Mouse (Mus musculus) ES-E14 (cell line): ENCODE results near the gene Ablim1. TPM values are rescaled to one million over a fixed set of nuclear protein-coding genes. Genes with fewer than 3 reads are reported as not detected.
A peak's percentile ranks its signal among the peaks of the same experiment; 100 is the strongest.

Experiments used
- DNase-seq: peaks from one replicate; pipeline ENCODE4 v3.0.0-alpha.2; 2013; ENCODE audit warnings: low read depth, low spot score
- H3K27ac ChIP-seq: 2 replicates; pipeline ENCODE4 v1.5.1; 2012; ENCODE audit warnings: low read depth, mild to moderate bottlenecking, low read length, moderate library complexity, mixed read lengths; ENCODE audit not compliant: poor library complexity, insufficient read depth, severe bottlenecking
- H3K36me3 ChIP-seq: 2 replicates; pipeline ENCODE4 v1.6.1; 2012; ENCODE audit warnings: mild to moderate bottlenecking, low read length, moderate library complexity, mixed read lengths; ENCODE audit not compliant: control insufficient read depth, poor library complexity, insufficient read depth, severe bottlenecking
- H3K4me1 ChIP-seq, 2 experiments: fragments of 150-350 bp in 1 of 2; sonication (generic) in 1 of 2; 2 replicates each; pipeline ENCODE4 v1.6.1; 2012; ENCODE audit warnings: low read length in 2 of 2, mild to moderate bottlenecking in 1 of 2, mixed read lengths in 1 of 2; ENCODE audit not compliant: control insufficient read depth in 2 of 2, insufficient read depth in 2 of 2, poor library complexity in 1 of 2
- H3K4me3 ChIP-seq, 2 experiments: fragments of 150-350 bp in 1 of 2; sonication (generic) in 1 of 2; 2 replicates each; pipeline ENCODE4 v1.5.1; 2012; ENCODE audit warnings: low read length in 2 of 2, low read depth in 1 of 2, mild to moderate bottlenecking in 1 of 2, mixed read lengths in 1 of 2; ENCODE audit not compliant: insufficient read depth in 1 of 2, poor library complexity in 1 of 2, severe bottlenecking in 1 of 2
- H3K9ac ChIP-seq: 2 replicates; pipeline ENCODE4 v1.6.1; 2012; ENCODE audit warnings: low read depth, mild to moderate bottlenecking, low read length, mixed read lengths; ENCODE audit not compliant: poor library complexity, insufficient read depth, severe bottlenecking
- H3K9me3 ChIP-seq: fragments of 150-350 bp; sonication (generic); 2 replicates; pipeline ENCODE4 v1.6.1; 2012; ENCODE audit warnings: low read depth, mild to moderate bottlenecking, low read length; ENCODE audit not compliant: control insufficient read depth, insufficient read depth
- CHD2 ChIP-seq: IDR thresholded peaks from 2 replicates; pipeline ENCODE4 v1.6.1; 2014; ENCODE audit warnings: mild to moderate bottlenecking, low read depth, low read length, inconsistent platforms
- HCFC1 ChIP-seq: IDR thresholded peaks from 2 replicates; pipeline ENCODE4 v1.6.1; 2012; ENCODE audit warnings: low read length, inconsistent platforms, borderline replicate concordance; ENCODE audit not compliant: insufficient read depth
- MAFK ChIP-seq: IDR thresholded peaks from 2 replicates; pipeline ENCODE4 v1.6.1; 2014; ENCODE audit warnings: mild to moderate bottlenecking, low read depth, low read length, inconsistent platforms; ENCODE audit not compliant: insufficient read depth
- ZC3H11A ChIP-seq: IDR thresholded peaks from 2 replicates; pipeline ENCODE4 v1.6.1; 2012; ENCODE audit warnings: low read depth, mild to moderate bottlenecking, inconsistent platforms, low read length, borderline replicate concordance
- ZNF384 ChIP-seq: IDR thresholded peaks from 2 replicates; pipeline ENCODE4 v1.6.1; 2012; ENCODE audit warnings: low read depth, low read length, inconsistent platforms
- in situ Hi-C, 2 experiments: fragments of 600-800 bp; cut with MboI; formaldehyde crosslinking; loops; one replicate each; pipeline ENCODE4 v1.15.1; 2025; ENCODE audit warnings: low sequenced_read_pairs in 2 of 2, inconsistent platforms in 1 of 2; ENCODE audit not compliant: unreplicated experiment in 2 of 2
- total RNA-seq: library from RNA; depleted of rRNA; stranded (reverse); fragments of 300-350 nt; gene quantifications from 2 replicates; pipeline ENCODE4 v1.2.3, GENCODE M21; 2012

Gene Ablim1
- total RNA-seq, 1 experiment: 5.4 TPM

DNA sequence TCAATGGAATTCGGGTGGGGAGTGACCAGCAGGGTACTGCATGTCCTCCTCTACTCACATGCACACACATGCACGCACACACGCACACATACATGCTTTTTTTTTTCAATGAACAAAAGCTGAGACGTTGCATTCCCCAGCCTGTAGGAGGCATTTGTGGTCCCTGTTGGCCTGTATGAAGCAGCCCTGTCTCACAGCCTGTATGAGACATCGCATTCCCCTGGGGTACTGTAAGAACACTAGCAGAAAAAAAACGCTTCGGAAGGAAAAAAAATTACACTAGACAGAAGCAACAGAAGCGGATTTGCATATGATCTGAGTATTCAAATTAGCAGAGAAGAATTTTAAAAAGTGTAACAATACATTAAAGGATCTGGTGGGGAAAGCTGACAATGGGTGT is 8.4 kb upstream of the Ablim1 start:
- H3K4me3 ChIP-seq: no peak overlapping the region
- DNase-seq: no peak
- in situ Hi-C loops: no loop called here
- H3K4me1 ChIP-seq: 0 out of 4 replicates have a peak, but pooled peaks cover 0 to 1% of the 10 kb centered on the region in 2 experiments
- no peaks in the 10 kb centered on the region for H3K9me3 ChIP-seq
- H3K9ac ChIP-seq: no peak overlapping the region
- no peak overlapping the region for H3K27ac ChIP-seq
- H3K36me3 ChIP-seq: no peaks in the 10 kb centered on the region
- 0 out of 2 replicates have a peak, but pooled peaks have one; percentile 10 for TF ChIP-seq ZNF384
- no peak for TF ChIP-seq CHD2

DNA sequence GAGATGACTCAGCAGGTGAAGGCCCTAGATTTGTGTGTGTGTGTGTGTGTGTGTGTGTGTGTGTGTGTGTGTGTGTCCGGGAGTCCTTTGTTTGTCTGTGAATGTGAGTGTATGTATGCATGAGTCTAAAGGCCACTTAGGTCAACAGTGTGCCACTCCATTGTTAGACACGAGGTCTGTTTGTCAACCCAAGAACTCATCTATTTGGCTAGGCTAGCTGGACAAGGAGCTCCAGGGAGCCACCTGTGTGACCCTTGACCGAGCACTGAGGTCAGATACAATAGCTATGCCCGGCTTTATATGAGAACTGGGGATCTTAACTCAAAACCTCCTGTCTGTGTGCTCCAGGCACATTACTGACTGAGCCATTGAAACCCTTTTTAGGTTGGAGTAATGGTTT is 7.8 kb upstream of the Ablim1 start:
- Histone ChIP-seq H3K9ac (no peak overlapping the region), H3K9me3 (no peaks in the 10 kb centered on the region), H3K4me1 (0 out of 4 replicates have a peak, but pooled peaks cover 0 to 1% of the 10 kb centered on the region in 2 experiments), H3K36me3 (no peaks in the 10 kb centered on the region), H3K27ac (no peak overlapping the region), H3K4me3 (no peak overlapping the region)
- TF ChIP-seq ZC3H11A: no peak
- TF ChIP-seq MAFK: no peak
- TF ChIP-seq ZNF384: no peak
- TF ChIP-seq CHD2: no peak
- no peak for TF ChIP-seq HCFC1
- DNase-seq: no peak
- in situ Hi-C loops: no loop called here

DNA sequence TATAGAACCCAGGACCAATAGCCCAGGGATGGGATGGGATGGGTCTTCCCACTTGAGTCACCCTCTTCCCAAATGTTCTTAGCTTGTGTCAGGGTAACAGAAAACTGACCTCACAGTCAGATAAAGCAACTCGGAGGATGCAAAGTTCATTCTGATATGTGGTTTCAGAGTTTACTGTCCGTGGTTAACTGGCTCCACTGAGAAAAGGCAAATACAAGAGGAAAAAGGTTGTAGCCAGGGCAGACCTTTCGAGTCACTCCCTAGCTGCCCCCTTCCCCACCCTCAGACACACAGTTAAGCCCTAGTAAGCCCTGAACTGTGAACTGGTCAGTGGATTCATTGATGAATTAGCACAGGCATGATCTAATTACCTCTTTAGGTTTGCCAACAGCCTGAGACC is 7.1 kb upstream of the Ablim1 start:
- Histone ChIP-seq H3K27ac (no peak overlapping the region), H3K4me3 (no peak overlapping the region), H3K4me1 (0 out of 4 replicates have a peak, but pooled peaks cover 0 to 1% of the 10 kb centered on the region in 2 experiments), H3K9me3 (no peaks in the 10 kb centered on the region), H3K9ac (no peak overlapping the region), H3K36me3 (no peaks in the 10 kb centered on the region)
- in situ Hi-C loops: no loop called here
- TF ChIP-seq ZC3H11A (no peak), MAFK (no peak), CHD2 (no peak), HCFC1 (no peak), ZNF384 (no peak)
- no peak for DNase-seq

DNA sequence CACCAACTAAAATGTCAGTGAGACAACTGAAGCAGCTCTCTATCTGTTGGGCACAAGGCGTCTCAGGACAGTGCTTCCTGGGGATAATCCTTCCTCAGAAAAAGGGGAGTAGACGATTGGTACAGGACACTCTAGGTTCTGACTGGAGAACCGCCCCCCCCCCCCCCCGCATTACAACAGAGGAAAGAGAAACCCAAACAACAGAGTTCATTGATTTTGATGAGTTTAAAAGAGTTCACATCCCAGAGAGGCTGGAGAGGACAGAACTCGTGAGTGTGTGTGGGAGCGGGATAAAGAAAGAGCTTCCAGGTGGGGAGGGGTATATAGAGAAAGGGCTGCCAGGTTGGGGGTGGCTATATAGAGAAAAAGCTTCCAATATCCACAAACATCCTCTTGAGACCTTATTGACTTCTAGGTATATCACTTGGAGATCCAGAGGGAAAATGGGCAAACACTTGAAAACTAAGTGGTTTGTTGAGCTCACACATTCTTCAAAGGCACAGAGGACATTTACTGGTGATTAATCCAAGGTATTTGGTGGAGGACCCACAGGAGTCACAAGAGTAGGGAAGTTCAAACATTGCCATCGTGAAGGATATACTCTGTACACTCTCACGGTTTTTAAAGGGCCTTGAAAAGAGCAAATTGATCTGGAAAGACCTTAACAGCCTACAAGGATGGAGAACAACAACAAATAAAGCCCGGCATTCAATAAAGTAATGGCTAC is 6.1 kb upstream of the Ablim1 start:
- Histone ChIP-seq H3K9ac (no peak overlapping the region), H3K9me3 (no peaks in the 10 kb centered on the region), H3K27ac (no peak overlapping the region), H3K36me3 (no peaks in the 10 kb centered on the region), H3K4me3 (no peak overlapping the region), H3K4me1 (no peaks in the 10 kb centered on the region)
- no peak for TF ChIP-seq ZNF384
- in situ Hi-C loops: no loop called here
- no peak for DNase-seq

DNA sequence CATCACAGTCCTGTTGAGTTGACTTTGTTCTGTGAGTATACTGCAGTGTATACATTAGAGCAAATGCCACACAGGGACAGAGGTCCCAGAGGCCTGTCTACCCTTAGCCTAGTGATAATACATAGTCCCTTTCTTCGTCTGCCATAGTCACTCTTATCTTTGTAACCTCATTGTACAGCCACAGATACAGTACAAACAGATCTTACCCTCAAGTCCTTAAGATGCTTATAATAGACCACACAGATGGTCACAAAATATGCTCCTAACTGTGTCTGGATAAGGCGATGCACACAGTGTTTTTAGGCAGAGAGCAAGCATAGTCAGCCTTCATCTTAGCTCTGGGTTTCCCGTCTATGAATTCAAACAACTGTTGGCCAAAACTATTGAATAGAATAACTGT is 1.9 kb upstream of the Ablim1 start:
- Histone ChIP-seq H3K9ac (no peak overlapping the region), H3K27ac (no peak overlapping the region), H3K9me3 (no peaks in the 10 kb centered on the region), H3K36me3 (no peaks in the 10 kb centered on the region), H3K4me1 (0 out of 4 replicates have a peak, but pooled peaks cover 0 to 3% of the 10 kb centered on the region in 2 experiments), H3K4me3 (no peak overlapping the region)
- in situ Hi-C loops: no loop called here
- TF ChIP-seq HCFC1 (no peak), MAFK (no peak), ZC3H11A (no peak), CHD2 (no peak)
- no peak for DNase-seq
